Mouse (Mus musculus): ENCODE measurements around the gene Slc36a2.

Gene Slc36a2

DNA sequence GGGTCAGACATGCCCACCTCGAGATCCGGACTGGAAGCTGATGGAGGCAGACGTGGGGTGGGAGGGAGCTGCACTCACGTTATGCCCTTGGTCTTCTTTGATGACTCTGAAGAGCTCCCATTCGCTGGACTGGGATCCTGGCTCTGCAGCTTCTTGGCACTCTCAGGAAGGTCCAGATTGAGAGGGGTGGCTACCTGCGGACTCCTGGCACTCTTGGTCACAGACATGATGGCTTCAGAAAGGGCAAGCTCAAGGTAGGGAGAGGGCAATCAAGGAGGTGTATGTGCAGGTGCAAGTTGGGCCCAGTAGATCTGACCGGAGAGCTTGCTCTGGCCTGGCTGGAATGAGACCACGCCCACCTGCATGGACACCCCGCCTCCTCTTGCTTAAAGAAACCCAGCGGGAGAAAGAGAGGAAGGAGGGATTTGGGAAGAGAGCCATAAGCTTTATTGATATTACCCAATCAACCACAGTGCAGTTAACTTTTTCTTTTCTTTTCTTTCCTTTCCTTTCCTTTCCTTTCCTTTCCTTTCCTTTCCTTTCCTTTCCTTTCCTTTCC, at the start of gene Slc36a2:
Gene Slc36a2 (minus strand): TSS at position 345 of the 559 bp plus-strand sequence.
- no peak for DNase-seq

DNA sequence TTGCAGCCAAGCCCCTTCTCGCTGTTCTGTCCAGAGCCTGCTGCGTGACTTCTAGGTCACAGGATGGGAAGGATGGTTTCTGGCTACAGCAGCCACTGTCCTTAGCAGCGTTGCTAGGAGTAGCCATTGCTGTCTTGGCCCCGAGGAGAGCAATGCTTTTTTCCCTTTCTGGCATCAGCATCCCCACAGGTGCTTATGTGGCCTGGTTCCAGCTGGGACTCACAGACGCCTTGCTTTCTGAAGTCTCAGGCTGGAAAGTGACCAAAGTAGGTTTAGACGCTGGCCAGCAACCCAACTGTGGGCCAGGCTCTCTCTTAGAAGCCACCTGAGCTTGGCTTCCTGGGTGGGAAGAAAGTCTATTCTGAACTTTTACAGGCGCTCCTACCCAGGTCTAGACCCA, 49.4 kb upstream of the Slc36a2 start:
- no peak for DNase-seq

DNA sequence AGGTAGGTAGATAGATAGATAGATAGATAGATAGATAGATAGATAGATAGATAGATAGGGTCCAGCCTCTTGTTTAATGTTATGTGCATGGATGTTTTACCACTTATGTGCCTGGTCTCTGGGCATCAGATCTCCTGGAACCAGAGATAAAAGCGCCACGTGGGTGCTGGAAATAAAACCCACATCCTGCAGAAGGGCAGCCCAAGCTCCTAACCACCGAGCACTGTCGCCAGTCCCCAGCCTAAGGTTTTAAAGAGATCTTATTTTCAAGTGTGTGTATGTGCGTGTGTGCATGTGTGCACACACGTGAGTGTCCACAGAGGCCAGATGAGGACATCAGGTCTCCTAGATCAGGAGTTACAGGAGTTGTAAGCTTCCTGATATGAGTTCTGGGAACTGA, 46.2 kb upstream of the Slc36a2 start:
- no peak for DNase-seq

DNA sequence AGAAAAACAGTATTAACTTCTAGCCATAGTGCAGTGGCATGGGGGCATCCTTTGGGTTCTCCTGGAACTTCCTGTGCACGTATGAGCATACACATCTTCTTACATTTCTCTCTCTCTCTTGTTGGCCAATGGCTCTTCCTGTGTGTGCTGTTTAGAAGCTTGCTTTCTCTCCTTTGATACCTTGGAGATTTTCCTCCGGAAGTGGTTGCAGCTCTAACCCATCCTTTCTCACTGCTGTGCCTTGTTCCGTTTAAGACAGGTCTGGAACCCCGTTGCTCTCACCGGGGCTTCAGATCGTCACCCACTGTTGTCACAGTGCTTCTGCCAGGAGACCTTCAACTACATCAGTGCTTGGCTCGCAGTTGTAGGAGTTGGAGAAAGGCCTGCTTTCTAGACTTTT, 36.4 kb upstream of the Slc36a2 start:
- no peak for DNase-seq

DNA sequence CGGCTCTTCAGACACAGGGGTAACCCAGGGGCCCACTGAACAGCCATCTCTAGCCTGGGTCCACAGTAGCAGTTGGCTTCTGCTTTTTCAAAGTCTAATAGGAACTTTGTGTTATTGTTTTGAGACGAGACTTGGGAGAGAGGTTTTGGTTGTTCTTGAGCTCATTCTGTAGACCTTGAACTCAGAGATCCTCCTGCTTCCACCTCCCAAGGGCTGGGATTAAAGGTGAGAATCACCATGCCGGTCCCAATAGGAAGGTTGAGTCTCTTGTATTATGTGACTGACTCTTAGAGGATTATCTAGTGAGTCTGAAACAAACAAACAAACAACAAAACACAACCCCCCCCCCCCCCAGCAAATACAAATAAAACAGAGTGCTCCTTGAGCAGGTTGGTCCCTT, 33.6 kb upstream of the Slc36a2 start:
- no peak for DNase-seq

DNA sequence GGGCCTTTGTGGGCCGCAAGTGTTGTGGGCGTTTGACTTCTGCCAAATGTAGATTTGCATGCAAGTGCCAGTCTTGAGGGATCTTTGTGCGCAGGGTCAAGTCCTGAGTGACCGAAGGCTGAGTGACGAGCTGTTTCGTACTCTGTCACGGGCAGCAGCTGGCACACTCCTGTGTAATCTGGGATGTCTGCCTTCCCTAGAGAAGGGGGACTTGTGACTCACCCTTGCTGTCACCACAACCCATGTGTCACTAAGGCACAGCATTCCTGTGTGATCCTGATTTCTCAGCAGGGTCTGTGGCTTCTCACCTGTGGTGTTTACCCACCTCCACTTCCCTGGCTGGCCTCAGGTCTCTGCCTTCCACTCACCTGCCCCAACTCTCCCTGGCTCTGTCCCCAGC, 33.0 kb upstream of the Slc36a2 start:
- DNase-seq, result peak; percentile 27

DNA sequence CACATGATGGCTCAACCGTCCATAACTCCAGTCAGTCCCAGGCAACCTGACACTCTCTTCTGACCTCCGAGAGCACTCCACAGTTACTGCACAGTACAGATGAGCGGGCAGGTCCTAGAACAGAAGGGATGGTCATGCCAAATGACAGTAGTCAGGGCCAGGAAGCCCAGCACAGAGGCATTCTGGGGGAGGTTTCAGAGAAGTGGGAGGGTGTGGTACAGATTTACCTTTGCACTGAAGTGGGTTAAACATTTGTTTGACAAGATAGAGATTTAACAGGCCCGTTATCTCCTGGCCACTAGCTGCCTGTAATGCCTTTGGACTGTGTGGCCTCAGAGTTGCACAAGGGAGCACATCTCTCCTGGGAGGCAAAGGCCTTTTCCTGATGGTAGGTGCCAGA, 32.5 kb upstream of the Slc36a2 start:
- no peak for DNase-seq

DNA sequence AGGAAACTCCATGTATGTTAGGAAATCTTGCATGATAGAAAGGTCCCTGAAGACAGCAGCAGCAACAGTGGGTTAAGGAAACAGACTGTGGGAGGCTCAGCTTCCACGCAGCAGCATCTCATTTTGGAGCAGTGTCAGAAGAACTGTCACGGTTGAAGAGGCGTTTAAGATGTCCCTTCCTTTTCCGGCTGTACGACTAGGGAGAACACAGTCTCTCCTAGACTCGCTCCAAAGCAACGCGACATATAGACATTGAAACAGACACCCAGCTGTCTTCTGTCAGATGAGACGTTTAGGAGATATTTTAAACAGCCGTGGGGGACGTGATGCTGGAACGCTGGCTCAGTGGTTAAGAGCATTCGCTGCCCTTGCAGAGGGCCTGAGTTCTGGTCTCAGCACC, 32.0 kb upstream of the Slc36a2 start:
- DNase-seq, result peak; percentile 54

DNA sequence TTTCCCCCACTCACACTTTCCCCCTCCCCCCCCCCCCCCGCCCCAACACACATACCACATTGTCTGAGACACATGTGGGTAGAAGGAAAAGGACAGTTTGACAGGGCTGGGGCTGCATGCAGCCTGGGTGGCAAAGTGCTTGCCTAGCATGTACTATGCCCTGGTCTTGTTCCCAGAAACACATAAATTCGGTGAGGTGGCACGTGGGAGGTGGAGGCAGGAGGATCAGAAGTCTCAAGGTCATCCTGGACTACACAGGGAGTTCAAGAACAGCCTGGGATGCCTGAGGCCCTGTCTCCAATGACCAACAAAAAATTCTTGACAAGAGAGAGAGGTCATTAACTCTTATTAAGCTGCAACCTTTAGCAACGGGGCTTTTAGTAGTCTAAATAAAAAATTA, 31.2 kb upstream of the Slc36a2 start:
- DNase-seq, result no peak

DNA sequence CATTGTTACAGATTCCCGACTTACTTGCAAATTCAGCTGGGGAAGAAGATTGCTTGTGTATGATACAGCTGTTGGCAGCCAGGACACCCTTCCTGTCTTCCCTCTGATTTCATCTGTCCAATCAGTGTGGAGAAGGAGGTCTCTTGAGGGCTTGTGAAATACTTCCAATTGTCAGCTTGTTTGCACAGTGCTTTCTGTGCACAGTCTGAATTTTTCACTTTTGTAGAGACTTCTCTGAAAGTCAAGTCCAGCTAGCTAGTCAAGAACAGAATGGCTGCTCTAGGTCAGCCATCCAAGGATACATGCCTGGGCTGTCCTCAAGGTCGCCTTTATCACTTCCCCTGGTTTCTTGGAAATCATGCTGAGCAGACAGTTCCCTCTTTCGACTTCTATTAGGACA, 30.1 kb upstream of the Slc36a2 start:
- no peak for DNase-seq

DNA sequence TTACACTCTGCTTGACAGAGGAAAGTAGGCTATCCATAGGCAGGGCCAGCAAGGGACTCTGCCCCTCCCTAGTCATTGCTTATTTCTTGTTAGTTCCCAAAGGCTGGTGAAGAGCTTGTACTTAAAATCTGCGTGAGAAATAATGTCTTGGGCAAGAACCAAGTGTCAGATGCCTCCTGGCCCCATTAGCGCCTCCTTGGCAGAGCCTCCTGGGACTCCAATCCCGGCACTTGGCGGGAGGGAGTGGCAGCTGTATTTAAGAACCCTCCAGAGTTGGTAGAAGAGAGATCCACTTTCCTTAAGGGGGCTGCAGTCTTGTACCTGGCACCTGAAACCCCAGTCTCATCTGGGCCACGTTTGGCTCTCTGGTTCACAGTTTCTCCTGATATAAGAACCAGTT, 29.3 kb upstream of the Slc36a2 start:
- DNase-seq, result no peak

DNA sequence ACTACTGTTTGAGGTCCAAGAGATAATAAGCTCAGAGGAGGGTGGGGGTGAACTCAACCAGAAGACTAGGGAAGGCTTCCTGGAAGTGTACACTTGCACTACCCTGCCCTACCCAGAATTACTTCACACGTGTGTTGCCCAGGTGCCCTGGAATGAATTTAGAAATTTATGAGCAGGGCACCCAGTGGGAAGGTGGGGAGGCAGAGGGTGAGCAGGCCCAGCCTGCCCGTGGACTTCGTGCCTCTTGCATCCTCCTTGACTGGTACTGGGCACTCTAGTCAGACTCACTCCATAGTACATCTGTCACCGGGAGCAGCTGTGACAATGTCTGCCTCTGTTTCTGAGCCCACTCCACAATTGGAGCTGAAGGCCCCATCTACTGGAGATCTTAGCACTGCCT, 28.6 kb upstream of the Slc36a2 start:
- no peak for DNase-seq

DNA sequence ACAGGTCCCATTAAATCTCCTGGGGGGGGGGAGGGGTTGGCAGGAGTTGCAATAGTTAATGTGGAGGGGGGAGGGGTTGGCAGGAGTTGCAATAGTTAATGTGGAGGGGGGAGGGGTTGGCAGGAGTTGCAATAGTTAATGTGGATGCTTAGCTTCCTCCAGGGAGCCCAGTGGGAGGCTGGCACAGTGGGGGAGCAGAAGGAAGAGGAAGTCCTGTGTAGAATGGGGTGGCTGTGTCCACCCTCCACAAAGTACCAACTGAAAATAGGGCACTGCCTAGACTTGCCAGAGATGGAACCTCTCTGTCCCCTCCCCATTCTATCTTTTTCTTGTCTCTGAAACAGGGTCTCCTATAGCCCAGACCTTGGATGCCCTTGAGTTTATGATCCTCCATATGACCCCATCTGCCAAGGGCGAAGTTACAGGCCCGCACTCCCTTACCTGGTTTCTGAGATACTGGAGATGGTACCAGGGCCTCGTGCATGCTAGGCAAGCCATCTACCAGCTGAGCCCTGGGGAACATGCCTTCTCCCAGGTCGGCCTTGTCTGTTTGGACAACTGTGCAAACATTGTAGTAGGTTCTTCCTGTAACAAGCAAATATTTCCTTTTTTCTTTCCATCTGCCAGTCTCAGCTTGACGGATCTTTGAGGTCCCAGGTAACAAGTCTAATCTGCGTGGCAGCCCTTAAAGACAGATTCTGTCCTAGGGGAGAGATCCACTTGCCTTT, 24.9 kb upstream of the Slc36a2 start:
- DNase-seq, result no peak

DNA sequence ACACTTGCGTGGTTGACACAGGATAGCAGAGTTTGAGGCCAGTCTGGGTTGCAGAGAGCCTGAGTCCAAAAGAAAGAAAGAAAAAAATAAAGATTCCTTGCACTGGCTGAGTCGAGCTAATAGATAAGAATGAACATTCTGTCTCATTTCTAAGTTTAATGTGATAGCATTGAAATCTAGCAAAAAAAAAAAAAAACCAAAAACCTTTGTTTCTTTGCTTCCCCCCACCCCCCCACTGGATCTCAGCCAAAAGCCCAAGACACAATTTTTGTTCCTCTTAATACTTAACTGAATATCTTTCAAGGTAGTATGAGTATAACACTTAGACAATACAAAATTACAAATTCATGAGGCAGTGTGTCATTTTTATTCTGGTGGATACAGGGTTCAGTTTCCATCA, 24.2 kb upstream of the Slc36a2 start:
- DNase-seq, result no peak

DNA sequence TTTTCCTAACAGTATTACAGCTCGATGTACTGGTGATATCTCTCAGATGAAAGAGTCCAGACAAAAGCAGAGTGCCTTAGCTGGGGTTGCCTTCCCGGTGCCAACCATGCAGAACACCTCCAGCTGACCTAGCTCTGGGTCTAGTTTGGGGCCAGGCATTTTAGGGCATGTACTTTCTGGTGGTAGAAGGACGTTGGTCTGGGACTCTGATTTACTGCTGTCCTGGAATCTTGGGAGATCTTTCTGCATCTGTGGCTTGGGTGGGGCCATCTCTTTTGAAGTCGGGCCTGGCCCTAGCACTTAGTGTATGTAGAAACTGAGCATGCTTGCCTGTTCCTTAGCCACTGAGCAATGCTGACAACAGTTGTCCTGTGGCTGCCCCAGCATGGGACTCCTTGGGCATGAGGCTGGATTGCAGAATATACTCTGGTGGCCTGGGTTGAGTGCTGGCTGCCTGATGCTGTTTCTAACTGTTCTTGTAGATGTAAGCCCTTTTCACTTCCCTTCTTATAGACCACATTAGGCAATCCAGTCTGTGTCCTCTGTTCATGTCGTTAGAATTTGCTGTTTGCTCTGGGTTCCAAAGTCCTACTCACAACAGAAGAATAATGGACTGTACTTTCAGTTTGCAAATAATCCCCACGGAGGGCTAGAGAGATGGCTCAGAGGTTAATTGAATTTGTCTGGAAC, 23.3 kb upstream of the Slc36a2 start:
- no peak for DNase-seq

DNA sequence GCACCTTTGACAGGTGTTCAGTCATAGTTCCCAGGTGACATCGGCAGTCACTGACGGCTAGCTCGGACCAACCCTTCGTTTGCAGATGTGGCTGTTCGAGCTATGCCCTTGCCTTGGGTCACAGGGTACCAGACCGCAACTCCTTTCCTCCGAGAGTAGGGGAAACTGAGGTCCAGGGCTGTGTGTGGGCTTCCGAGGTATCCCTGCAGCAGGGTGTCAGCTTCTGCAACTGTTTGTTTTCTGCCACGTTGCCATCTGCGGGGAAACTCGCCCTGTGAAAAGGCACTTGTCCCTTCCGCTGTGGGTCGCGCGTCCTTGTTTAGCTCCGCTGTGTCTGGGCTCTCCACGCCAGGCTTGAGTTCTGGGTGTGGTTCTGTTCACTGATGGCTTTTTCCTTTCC, 19.7 kb upstream of the Slc36a2 start:
- peak; percentile 34 for DNase-seq

DNA sequence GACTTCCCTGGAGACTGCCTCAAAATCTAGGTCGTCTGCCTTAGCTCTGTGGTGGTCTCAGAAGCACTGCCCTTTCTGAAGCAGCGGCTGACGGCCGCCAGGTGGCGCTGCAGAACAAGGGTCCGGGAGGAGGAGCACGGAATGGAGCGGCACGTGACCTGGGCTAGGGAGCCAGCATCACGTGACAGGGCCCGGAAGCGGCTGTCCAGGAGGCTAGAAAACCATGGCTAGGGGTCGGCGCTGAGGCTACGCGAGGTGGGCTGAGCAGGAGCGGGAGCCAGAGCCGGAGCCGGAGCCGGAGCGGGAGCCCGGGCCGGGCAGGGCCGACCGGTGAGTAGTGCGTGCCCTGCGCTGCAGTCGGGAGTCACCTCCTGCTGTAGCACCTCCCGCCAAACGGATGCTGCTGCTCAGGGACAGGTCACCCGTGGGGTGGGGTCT, 19.3 kb upstream of the Slc36a2 start, which contains the start of gene Slc36a1:
Gene Slc36a1 (plus strand): TSS at position 192 of the 438 bp plus-strand sequence.
- peak; percentile 96 for DNase-seq

DNA sequence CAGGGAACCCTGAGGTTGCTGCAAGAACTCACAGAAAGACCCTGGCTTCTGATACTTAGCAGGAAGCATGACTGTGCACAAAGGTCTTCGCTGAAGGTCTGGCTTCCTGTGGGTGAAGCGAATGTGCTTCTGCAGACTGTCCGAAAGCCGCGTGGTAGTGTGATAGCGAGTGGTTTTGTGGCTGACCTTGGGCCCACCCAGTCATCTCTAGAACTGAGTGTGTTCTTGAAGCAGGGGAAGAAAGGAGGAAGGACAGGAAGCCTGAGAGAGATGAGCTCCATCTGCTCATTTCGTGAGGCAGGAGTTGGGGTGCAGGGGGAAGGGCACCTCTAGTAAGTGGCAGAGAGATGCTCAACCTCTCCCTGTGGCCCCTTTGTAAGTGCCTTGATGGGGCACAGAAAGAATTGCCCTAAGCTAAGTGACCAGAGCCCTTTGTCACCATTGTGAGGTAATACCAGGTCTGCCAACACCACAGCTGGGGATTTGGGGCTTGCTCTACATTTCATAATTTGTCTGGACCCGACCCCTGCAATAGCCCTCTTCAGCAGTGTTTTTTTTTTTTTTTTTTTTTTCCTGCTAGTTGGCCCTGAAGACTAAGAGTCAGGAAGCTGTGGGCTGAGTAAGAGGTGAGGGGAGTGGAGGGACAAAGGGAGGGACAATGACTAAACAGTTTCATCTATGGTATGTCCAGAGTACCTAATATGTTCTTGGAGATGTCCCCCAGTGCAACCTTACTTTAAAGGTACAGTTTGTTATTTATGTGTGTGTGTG, 13.0 kb upstream of the Slc36a2 start:
- no peak for DNase-seq

DNA sequence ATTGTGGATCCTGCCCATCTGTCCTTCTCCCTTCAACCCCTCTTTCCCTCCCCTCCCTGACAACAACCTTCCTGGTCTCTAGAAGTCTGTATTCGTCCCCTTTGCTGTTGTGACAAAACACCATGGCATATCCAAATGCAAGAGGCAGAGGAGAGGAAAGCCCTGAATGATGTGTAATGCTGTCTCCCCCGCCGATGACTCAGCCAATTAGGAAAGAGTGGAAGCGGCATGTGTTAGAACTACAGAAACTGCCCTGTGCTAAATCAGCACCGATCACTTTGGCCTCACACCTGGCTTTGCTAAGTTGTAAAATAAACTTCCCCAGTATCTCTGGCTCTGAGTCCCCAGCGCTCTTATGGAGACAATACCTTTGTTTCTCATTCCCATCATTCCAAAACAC, 12.2 kb upstream of the Slc36a2 start:
- no peak for DNase-seq

DNA sequence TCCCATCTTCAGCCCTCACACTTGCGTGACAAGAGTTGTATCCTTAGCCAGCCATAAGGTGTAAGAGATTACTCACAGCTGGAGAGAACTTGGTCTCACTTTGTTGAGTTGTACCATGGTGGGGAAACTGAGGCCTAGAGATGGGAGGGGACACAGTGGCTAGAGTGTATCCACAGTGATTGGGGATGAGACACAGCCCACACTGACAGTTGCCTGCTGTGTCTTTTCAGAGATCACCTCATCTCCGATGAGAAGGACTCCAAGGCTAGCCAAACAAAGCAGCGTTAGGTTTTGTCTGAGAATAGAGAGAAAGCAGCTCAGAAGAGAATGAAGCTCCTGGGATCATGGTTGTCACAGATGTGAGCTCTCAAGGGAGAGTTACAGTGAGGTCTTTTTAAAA, 5.3 kb upstream of the Slc36a2 start:
- no peak for DNase-seq

DNA sequence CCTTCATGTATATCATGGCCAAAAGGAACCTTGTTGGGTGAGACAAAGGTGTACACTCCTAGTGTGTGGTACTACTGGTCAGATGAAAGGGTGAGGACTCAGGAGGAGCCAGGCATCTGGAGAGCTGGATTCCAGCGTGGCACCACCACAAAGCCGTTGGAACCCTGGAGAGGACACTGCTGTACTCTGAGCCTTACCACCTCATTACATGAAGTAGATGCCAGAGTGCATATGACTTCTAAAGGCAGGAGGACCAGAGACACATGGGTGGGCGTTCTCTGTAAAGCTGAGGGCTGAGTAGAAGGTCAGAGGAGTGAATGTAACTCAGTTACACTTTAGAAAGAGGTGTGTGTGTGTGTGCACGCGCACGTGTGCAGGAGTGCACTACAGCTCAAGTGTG, 2.9 kb upstream of the Slc36a2 start:
- no peak for DNase-seq

DNA sequence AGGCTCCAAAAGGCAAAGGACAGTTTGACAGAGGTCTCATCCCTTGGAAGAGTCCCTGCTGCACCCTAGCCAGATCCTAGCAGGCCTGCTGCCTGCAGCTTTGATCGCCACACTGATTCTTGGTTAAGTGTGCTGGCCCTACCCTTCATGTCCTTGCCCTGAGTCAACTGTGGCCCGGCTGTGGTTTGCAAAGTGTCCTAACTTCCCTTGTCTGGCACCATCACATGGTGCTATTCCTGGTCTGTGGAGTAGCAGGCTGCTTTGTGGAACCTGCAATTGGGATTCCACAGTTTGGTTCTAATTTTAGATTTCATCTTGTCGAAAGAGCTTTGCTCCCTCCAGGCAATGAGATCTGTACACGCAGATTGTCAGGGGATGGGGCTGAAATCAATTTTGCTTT, 2.4 kb upstream of the Slc36a2 start:
- DNase-seq, result no peak

DNA sequence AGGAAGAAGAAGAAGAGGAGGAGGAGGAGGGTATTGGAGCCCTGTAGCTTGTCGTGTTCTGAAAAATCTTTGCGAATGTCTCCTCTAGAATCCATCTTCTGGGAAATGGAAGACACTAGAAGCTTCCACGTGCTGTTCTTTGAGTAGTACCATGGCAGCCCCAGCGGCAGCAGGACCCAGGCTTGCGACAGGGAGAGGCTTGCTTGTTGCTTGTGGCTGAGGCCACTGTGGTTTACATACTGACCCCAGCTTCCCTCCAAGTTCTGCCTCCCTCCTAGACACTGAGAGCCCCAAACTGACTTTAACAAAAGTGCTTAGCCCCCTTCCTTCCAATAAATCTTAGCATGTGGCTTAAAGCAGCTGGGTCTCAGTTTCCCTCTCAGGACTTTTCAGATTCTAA, 631 bp downstream of the Slc36a2 start:
- no peak for DNase-seq

DNA sequence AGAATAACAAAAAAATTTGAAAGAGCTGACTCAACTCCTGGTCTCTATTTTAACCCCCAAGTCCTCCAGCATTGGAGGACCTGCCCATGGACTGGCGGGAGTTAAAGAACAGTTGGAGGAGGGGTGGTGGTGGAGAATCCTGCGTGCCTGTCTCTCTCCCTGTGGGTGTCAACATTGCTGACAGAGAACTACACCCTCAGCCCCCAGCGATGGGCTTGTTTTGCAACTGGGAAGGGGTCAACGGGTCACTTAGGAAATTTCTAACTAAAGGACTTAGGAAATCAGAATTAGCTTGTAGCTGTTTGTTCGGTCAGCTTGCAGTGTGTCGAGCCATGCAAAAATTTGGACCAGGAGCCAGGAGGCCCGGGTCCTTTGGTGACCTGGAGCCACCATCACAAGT, 1.8 kb downstream of the Slc36a2 start:
- no peak for DNase-seq
